Mouse (Mus musculus) heart, embryonic 11.5 days (tissue): Measurements from ENCODE around the gene Dnajc30. TPM values are rescaled to one million over a fixed set of nuclear protein-coding genes. Genes with fewer than 3 reads are reported as not detected.
A peak's percentile ranks its signal among the peaks of the same experiment; 100 is the strongest.
"Not testable (repeated sequence)": the region's sequence is repeated elsewhere in the genome, so short reads cannot be mapped to it uniquely, and the experiment has no call there.

Source experiments
- ATAC-seq: fragments of 200-750 bp; cut with Nextera tagmentation; replicated peaks from 2 replicates; pipeline ENCODE4 v1.8.0; 2017; ENCODE audit warnings: moderate library complexity; ENCODE audit not compliant: insufficient number of reproducible peaks, low FRiP score, low TSS enrichment
- H3K27ac ChIP-seq: fragments of 300-500 bp; sonication (generic); 2 replicates; pipeline ENCODE4 v1.5.1; 2014; ENCODE audit warnings: mild to moderate bottlenecking, low read depth, low read length
- H3K27me3 ChIP-seq: fragments of 300-500 bp; sonication (generic); 2 replicates; pipeline ENCODE4 v1.6.1; 2014; ENCODE audit warnings: mild to moderate bottlenecking, low read length, mixed read lengths; ENCODE audit not compliant: control insufficient read depth, insufficient read depth
- H3K36me3 ChIP-seq: fragments of 300-500 bp; sonication (generic); 2 replicates; pipeline ENCODE4 v1.6.1; 2014; ENCODE audit warnings: mild to moderate bottlenecking, low read length, moderate library complexity, mixed read lengths; ENCODE audit not compliant: control insufficient read depth, insufficient read depth
- H3K4me1 ChIP-seq: fragments of 300-500 bp; sonication (generic); 2 replicates; pipeline ENCODE4 v1.6.1; 2014; ENCODE audit warnings: low read length; ENCODE audit not compliant: control insufficient read depth, insufficient read depth
- H3K4me2 ChIP-seq: fragments of 300-500 bp; sonication (generic); 2 replicates; pipeline ENCODE4 v1.6.1; 2014; ENCODE audit warnings: mild to moderate bottlenecking, moderate library complexity
- H3K4me3 ChIP-seq: fragments of 300-500 bp; sonication (generic); 2 replicates; pipeline ENCODE4 v1.5.1; 2014; ENCODE audit warnings: low read depth, low read length
- H3K9ac ChIP-seq: fragments of 300-500 bp; sonication (generic); 2 replicates; pipeline ENCODE4 v1.6.1; 2014; ENCODE audit warnings: mild to moderate bottlenecking, low read depth, low read length, moderate library complexity
- H3K9me3 ChIP-seq: fragments of 300-500 bp; sonication (generic); replicated peaks from 2 replicates; pipeline ENCODE4 v1.6.1; 2016; ENCODE audit warnings: low read length; ENCODE audit not compliant: control insufficient read depth
- WGBS: fragments of 180-500 bp; shearing (Covaris S2); extraction: QIAGEN DNeasy Blood & Tissue Kit; methylation state at CpG from one replicate; pipeline ENCODE4 v1.1.7; 2014; ENCODE audit not compliant: insufficient replicate concordance; 5-methylcytosine and 5-hydroxymethylcytosine counted together
- polyA plus RNA-seq: library from polyadenylated mRNA; unstranded; fragments of >200 nt; fragmentation: Nextera tagmentation; extraction: Ambion mirVana; gene quantifications from 2 replicates; pipeline ENCODE4 v1.2.1, GENCODE M21; 2014

Gene Dnajc30
- polyA plus RNA-seq, 1 experiment from 2014 or later: 30.9 TPM

DNA sequence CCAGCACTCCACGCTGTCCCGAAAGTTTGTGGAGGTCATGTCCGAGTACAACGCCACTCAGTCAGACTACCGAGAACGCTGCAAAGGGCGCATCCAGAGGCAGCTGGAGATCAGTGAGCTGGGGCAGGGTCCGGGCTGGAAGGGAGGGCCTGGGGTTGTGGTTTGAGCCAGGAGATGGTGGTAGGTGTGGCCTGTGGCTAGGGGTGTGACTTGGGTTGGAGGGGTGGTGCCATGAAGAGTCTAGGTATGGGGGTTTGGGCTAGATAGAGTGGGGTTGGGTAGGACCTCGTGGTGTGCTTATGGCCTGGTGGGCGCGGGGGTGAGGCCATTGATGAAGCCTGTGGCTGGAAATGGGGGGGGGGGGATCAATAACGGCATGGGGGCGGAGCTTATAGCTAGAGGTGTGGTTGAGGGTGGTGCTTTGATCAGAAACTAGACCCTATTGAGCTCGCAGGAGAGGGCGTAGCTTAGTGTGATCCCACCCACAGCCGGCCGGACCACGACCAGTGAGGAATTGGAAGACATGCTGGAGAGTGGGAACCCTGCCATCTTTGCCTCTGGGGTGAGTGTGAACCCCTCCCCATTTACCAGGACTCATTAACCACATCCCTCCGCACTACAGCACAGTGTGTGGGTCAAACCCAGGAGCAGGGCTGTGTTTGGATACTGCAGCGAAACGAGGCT, 21.8 kb upstream of the Dnajc30 start:
- no peak overlapping the region for H3K27ac ChIP-seq
- H3K4me1 ChIP-seq: peaks cover 15% of the 10 kb centered on the region
- WGBS: 34% methylated on average over 21 of the region's 21 CpGs
- no peak overlapping the region for H3K4me3 ChIP-seq
- H3K9me3 ChIP-seq: no peaks in the 10 kb centered on the region
- H3K9ac ChIP-seq: no peak overlapping the region
- H3K36me3 ChIP-seq: peaks cover 8% of the 10 kb centered on the region
- peak; percentile 31; the same call in 1 of the 2 replicates for ATAC-seq
- H3K27me3 ChIP-seq: no peaks in the 10 kb centered on the region
- H3K4me2 ChIP-seq: peak overlapping the region; percentile 30

DNA sequence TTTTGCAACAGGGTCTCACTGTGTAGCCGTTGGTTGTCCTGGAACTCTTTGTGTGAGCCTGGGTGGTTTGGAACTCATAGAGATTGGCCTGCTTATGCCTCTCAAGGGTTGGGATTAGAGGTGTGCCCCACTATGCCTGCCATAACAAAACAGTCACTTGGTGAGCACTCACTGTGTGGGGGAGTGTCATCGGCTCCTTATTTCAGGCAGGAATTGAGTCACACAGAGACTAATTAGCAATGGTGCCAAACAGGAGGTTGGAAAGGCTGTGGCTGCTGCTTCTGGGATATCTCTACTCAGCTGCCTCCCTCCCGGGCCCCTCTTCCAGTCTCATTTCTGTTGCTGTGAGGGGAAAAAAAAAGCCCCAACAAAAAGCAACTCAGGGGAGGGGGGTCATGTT, 19.4 kb upstream of the Dnajc30 start:
- peaks cover 16% of the 10 kb centered on the region for H3K36me3 ChIP-seq
- H3K27ac ChIP-seq: no peak overlapping the region
- WGBS: 89% methylated on average over 3 of the region's 3 CpGs
- ATAC-seq: no peak
- no peaks in the 10 kb centered on the region for H3K9me3 ChIP-seq
- H3K4me1 ChIP-seq: peaks cover 14% of the 10 kb centered on the region
- H3K4me3 ChIP-seq: no peak overlapping the region
- no peak overlapping the region for H3K4me2 ChIP-seq
- no peak overlapping the region for H3K9ac ChIP-seq
- H3K27me3 ChIP-seq: no peaks in the 10 kb centered on the region

DNA sequence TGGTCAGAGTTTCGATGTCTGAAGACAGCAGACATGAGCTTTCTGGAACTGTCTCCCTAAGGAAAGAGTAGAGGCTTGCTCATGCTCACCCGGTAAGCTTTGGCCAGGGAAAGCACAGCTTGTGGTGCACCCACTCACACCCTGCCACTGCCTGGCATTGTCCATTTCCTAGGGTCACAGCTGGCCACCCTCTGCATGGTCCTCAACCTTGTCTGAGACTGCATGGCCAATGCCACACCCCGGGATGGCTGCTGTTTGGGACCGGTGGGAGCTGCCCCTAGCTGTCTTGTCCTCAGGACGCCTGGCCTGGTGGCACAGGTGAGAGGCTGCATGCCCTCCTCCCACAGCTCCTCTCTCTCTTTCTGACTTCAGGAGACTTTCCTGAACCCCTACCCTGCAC, 15.5 kb upstream of the Dnajc30 start:
- H3K36me3 ChIP-seq: peaks cover 19% of the 10 kb centered on the region
- 85% methylated on average over 5 of the region's 5 CpGs for WGBS

DNA sequence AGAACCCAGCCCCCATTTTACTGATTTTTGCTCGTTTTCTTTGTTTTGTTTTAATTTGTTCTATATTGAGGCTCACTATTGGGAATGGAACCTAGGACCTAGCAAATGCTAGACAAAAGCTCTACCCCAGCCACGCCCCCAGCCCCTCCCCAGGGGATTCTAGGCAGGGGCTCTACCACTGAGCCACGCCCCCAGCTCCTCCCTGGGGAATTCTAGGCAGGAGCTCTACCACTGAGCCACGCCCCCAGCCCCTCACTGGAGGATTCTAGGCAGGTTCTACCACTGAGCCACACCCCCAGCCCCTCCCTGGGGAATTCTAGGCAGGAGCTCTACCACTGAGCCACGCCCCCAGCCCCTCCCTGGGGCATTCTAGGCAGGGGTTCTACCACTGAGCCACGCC, 14.7 kb upstream of the Dnajc30 start:
- H3K9me3 ChIP-seq, H3K27ac ChIP-seq, H3K9ac ChIP-seq, H3K27me3 ChIP-seq, ATAC-seq, H3K4me3 ChIP-seq, H3K4me1 ChIP-seq, H3K4me2 ChIP-seq: not testable (repeated sequence)
- H3K36me3 ChIP-seq: peaks cover 22% of the 10 kb centered on the region
- WGBS: 94% methylated on average over 6 of the region's 6 CpGs

More for the DNA sequence above, 15.5 kb upstream of the Dnajc30 start:
- no peaks in the 10 kb centered on the region for H3K27me3 ChIP-seq
- H3K9ac ChIP-seq: no peak overlapping the region
- no peaks in the 10 kb centered on the region for H3K9me3 ChIP-seq
- no peak for ATAC-seq
- H3K4me3 ChIP-seq: no peak overlapping the region
- no peaks in the 10 kb centered on the region for H3K4me1 ChIP-seq
- H3K4me2 ChIP-seq: no peak overlapping the region
- no peak overlapping the region for H3K27ac ChIP-seq

DNA sequence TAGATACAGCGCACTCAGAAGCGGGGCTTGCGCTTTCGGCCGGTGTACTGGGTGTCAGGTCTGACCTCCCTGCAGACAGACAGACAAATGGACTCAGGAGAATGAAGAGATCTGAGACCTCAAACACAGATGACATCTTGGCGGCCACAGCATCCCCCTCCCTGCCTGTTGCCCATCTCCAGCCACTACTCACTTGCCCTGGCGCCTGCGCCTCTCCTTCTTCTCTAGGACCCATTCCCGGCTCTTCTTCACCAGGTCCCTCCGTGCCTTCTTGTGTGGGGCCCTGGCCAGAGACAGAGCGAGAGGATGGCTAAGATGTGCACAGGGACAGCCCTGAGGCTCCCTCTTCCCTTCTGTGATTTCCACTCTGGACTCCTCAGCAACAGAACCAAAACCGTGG, 10.6 kb upstream of the Dnajc30 start:
- ATAC-seq: no peak
- H3K9me3 ChIP-seq: no peaks in the 10 kb centered on the region
- WGBS: 78% methylated on average over 12 of the region's 12 CpGs
- no peak overlapping the region for H3K4me3 ChIP-seq
- H3K27me3 ChIP-seq: no peaks in the 10 kb centered on the region
- no peaks in the 10 kb centered on the region for H3K4me1 ChIP-seq
- H3K27ac ChIP-seq: no peak overlapping the region
- no peak overlapping the region for H3K9ac ChIP-seq
- H3K36me3 ChIP-seq: peaks cover 26% of the 10 kb centered on the region
- H3K4me2 ChIP-seq: no peak overlapping the region

DNA sequence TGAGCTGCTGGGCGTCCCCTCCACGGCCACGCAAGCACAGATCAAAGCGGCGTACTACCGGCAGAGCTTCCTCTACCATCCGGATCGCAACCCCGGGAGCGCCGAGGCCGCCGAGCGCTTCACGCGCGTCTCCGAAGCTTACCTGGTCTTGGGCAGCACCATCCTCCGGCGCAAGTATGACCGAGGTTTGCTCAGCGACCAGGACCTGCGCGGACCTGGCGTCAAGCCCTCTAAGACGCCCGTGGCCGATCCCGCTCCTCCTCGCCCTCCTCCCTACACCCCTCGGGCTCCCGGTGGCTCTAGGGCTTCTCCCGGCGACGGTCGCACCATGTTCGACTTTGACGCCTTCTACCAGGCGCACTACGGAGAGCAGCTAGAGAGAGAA, 372 bp downstream of the Dnajc30 start:
- Histone ChIP-seq H3K9me3 (no peaks in the 10 kb centered on the region), H3K9ac (peak overlapping the region; percentile 88), H3K27ac (no peak overlapping the region), H3K27me3 (no peaks in the 10 kb centered on the region), H3K36me3 (peaks cover 10% of the 10 kb centered on the region), H3K4me2 (peak overlapping the region; percentile 81), H3K4me3 (peak overlapping the region; percentile 92), H3K4me1 (peaks cover 6% of the 10 kb centered on the region; the same call in 1 of the 2 replicates)
- WGBS: under 1% methylated on average over 40 of the region's 40 CpGs
- ATAC-seq: peak; percentile 59

DNA sequence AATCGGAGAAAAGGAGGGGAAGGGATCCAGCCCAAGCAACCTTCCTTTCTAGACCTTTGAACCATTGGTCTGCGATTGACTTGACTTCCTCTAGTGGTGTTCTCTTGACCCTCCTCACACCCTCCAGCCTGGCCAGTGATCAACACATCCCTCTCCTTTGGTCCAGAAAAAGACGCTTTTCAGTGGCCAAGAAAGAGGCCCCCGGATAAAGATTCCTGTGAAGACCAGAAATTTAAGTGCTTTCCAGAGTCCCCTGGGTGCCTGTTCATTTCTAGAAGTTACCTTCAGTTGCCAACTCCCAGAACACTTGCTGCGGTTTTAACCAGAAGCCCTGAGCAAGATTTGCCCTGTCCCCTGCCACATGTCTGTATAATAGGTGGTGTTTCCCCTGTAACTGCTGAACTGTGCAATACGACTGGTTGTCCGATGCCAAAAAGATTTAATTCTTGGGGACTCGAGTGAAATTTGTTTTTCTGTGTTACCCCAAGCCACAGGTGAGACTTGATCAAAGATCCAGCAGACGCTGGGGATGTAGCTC, 976 bp downstream of the Dnajc30 start, which contains the start of gene Bud23:
Gene Bud23 (minus strand): TSS at position 51 of the 538 bp plus-strand sequence.
- Histone ChIP-seq H3K9ac (peak within 1 kb of the TSS; percentile 88), H3K4me2 (peak within 1 kb of the TSS; percentile 81), H3K4me3 (peak within 1 kb of the TSS; percentile 92)
- H3K27me3 ChIP-seq, ATAC-seq, H3K9me3 ChIP-seq, H3K4me1 ChIP-seq, H3K36me3 ChIP-seq, H3K27ac ChIP-seq: not testable (repeated sequence)
- WGBS: 71% methylated on average over 8 of the region's 9 CpGs

DNA sequence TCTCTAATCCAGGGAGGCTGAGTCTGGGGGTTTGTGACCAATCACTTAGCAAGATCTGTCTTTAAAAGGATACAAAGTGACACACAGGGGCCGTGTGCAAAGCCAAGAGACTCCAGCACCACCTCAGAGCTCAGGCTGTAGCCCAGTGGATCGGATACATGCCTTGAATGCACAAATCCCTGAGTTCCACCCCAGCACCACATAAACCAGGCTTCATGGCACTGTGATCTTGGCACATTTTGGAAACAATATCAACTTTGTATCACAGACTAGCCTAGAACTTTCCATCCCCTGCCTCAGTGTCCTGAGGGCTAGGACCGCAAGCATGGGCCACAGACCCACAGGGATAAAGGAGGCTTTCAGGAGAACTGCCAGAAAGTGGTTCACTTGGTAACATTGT, 2.0 kb downstream of the Dnajc30 start:
- H3K36me3 ChIP-seq: no peaks in the 10 kb centered on the region; the same call in 1 of the 2 replicates
- H3K9ac ChIP-seq: no peak overlapping the region
- 88% methylated on average over 3 of the region's 3 CpGs for WGBS
- ATAC-seq: no peak
- no peak overlapping the region for H3K4me3 ChIP-seq
- no peak overlapping the region for H3K27ac ChIP-seq
- peaks cover 6% of the 10 kb centered on the region; the same call in 1 of the 2 replicates for H3K4me1 ChIP-seq
- no peaks in the 10 kb centered on the region for H3K9me3 ChIP-seq
- H3K4me2 ChIP-seq: no peak overlapping the region
- H3K27me3 ChIP-seq: no peaks in the 10 kb centered on the region

DNA sequence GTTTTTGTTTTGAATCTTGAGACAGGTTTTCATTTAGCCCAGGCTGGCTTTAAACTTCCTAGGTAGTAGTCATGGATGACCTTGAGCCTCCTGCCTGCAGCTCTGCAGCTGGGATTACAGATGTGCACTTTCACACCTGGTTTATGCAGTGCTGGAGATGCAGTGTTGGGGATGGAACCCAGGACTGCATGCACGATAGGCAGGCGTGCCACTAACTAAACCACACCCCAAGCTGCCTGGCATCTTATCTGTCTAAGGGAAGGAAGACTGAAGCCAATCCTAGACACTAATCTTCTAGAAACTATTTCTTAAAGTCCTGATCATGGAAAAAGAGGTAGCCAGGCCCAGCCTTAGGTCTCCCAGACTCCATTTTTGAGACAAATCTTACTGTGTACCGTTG, 6.4 kb downstream of the Dnajc30 start:
- Histone ChIP-seq H3K4me1 (peaks cover 7% of the 10 kb centered on the region), H3K9ac (no peak overlapping the region), H3K4me3 (no peak overlapping the region), H3K27ac (no peak overlapping the region), H3K27me3 (0 out of 2 replicates have a peak, but pooled peaks cover 3% of the 10 kb centered on the region), H3K9me3 (no peaks in the 10 kb centered on the region), H3K36me3 (no peaks in the 10 kb centered on the region), H3K4me2 (no peak overlapping the region)
- 82% methylated on average over 3 of the region's 3 CpGs for whole genome bisulfite sequencing
- ATAC-seq: no peak
